Mouse (Mus musculus) adrenal gland, postnatal 0 days (tissue): ENCODE results near the gene Atp6v1f. TPM values are rescaled to one million over a fixed set of nuclear protein-coding genes. Genes with fewer than 3 reads are reported as not detected.

Experiments
- polyA plus RNA-seq: library from polyadenylated mRNA; unstranded; fragments of >200 nt; fragmentation: Nextera tagmentation; extraction: Ambion mirVana; gene quantifications from 2 replicates; pipeline ENCODE4 v1.2.1, GENCODE M21; 2015

The Atp6v1f gene
- polyA plus RNA-seq: 380 and 427 TPM in 2 replicates

DNA sequence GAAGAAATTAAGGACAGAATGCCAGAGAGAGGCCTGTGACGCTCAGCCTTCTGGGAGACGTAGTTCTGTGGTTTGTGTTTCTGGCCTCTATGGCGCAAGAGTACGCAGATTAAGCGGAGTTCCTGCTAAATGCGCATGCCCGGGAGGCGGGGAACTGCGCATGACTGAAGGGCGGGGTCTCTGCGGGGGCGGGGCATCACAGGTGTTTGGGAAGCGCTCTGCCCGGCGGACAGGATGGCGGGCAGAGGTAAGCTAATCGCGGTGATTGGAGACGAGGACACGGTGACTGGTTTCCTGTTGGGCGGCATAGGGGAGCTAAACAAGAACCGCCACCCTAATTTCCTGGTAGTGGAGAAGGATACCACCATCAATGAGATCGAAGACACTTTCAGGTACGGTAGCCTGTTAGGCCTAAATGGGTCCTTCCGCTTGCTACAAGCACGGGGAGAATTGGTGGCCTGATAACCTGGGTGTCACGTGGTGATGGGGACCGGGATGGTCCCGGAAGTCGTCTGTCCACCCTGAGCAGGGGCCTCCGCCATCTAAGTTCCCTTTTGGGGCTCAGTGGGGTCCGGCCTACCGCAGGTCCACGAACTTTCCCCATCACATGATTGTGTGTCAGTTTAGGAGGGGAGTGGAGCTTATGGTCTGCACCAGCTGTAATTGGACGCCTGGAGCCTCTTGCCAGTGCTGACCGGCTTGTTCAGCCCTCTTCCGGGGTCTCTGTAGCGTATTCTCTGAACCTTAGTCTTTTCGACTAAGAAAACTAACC lies at the start of gene Atp6v1f:
Gene Atp6v1f (plus strand): TSS at position 136 of the 772 bp plus-strand sequence.

DNA sequence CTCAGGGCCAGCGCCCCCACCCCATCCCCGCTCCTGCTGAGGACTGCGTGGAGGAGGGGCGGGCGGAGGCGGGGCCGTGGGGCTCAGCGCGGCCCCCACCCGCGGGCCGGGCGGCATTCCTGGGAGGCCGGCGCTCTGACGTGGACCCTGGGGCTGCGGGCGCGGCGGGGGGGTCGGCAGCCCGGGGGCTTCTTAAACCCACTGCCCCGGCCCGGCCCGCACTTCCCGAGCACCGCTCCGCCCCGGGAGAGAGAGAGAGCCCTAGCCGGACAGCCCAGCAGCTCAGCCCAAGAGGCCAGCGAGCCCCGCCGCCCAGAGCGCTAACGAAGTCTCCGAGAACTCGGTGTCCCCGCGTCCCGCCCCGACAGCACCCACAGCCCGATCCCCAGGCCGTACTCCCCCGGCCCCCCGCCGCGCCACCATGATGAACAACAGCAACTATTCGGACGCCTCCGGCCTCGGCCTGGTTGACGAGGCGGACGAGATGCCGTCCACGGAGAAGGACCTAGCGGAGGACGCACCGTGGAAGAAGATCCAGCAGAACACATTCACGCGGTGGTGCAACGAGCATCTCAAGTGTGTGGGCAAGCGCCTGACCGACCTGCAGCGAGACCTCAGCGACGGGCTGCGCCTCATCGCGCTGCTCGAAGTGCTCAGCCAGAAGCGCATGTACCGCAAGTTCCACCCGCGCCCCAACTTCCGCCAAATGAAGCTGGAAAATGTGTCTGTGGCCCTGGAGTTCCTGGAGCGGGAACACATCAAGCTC lies 34.3 kb upstream of the Atp6v1f start, which contains the start of gene Flnc:
Gene Flnc (plus strand): TSS at position 219 of the 766 bp plus-strand sequence.

DNA sequence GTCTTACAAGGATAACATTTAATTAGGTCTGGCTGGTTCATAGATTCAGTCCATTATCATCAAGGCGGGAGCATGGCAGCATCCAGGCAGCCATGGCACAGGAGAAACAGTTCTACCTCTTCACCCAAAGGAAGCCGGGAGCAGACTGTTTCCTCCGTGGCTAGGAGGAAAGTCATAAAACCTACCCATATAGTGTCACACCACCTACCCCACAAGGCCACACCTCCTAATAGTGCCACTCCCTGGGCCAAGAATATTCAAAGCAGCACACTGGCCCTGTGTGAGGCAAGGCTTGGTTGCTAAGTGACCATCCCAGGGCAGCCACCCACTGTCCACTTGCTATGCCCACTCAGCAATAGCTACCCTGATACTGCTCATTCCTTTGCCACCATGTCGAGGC lies 3.6 kb downstream of the Atp6v1f start, which contains the start of gene Atp6v1fnb:
Gene Atp6v1fnb (plus strand): TSS at position 301 of the 400 bp plus-strand sequence.

DNA sequence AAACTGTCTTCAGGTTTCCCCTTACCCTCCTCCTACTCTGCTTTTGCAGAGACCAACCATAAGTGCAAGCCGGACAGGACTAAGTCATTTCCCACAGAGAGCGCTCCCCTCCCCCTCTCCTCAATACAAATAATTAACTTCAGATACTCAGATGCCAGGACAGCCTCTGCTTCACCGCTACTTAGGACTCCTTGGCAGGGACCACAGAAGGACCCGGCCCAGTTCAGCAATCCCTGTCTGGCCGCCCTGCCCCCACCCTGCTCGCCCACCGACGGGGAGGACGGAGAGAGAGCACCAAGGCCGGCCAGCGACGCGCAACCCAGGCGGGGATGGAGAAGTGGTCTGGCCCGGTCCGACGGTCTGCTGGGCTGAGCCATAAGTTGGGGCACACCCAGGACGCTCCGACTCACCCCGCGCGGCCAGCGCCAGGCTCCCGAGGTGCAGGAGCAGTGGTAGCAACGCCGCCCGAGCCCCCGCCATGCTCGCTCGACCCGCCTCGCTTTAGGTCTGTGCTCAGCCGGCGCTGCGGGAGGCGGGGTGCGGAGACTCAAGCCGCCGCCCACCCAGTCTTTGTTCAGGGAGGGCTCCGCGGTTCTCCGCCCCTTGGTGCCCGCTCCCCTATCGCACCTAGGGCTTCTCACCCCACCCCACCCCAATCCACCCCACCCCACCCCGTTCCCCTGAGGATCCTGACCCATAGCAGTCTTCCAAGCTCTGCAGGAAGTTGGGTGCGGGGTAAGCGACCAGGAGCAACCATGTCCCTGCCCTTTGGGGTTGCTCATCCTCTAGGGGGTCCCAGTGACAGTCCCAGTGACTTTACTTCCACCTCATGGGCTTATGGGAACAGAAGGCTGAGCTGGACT lies 40.2 kb downstream of the Atp6v1f start, which contains the start of gene Kcp:
Gene Kcp (minus strand): TSS at position 506 of the 863 bp plus-strand sequence.

Other genes starting within 250 kb of the Atp6v1f start
- gene Hilpda, start 195.2 kb upstream of the Atp6v1f start, polyA plus RNA-seq: 35.7 and 39.2 TPM in 2 replicates
- gene Fam71f2, start 188.1 kb upstream of the Atp6v1f start, polyA plus RNA-seq: 0.22 TPM in 1 of 2 replicates, not detected in the other
- gene Fam71f1, start 148.6 kb upstream of the Atp6v1f start, polyA plus RNA-seq: 0.11 TPM in 1 of 2 replicates, not detected in the other
- 204 and 210 TPM in 2 replicates for gene Calu, start 119.6 kb upstream of the Atp6v1f start, polyA plus RNA-seq
- gene Opn1sw, start 79.2 kb upstream of the Atp6v1f start, polyA plus RNA-seq: 0.28 and 1.2 TPM in 2 replicates
- 8.8 and 13.6 TPM in 2 replicates for gene Ccdc136, start 71.4 kb upstream of the Atp6v1f start, polyA plus RNA-seq
- 2.9 and 3.7 TPM in 2 replicates for gene Flnc, start 34.5 kb upstream of the Atp6v1f start, polyA plus RNA-seq
- not detected in 2 replicates for gene Atp6v1fnb, start 3.7 kb downstream of the Atp6v1f start, polyA plus RNA-seq
- gene Kcp, start 40.2 kb downstream of the Atp6v1f start, polyA plus RNA-seq: 4.1 and 5.9 TPM in 2 replicates
- gene Irf5, start 58.9 kb downstream of the Atp6v1f start, polyA plus RNA-seq: 6.1 and 6.5 TPM in 2 replicates
- gene Tnpo3, start 142.2 kb downstream of the Atp6v1f start, polyA plus RNA-seq: 27.9 and 40.3 TPM in 2 replicates
- gene Tspan33, start 226.5 kb downstream of the Atp6v1f start, polyA plus RNA-seq: 7.1 and 10.0 TPM in 2 replicates